Mouse (Mus musculus): ENCODE results near the gene Tcap. TPM values are rescaled to one million over a fixed set of nuclear protein-coding genes. Genes with fewer than 3 reads are reported as not detected.
A peak's percentile ranks its signal among the peaks of the same experiment; 100 is the strongest.

Tcap gene
- polyA plus RNA-seq, 1 experiment, result 0.69 TPM

- under 1% methylated on average over 40 of the region's 40 CpGs for WGBS
- no peak for DNase-seq (ENCODE audit: low read depth, low spot score)
Measured at GRCm38 (mm10) chr11:98400161-98400726, 16.6 kb downstream of the Tcap start, which contains the start of gene Pgap3. Pgap3 (minus strand) TSS chr11:98400490.

DNA sequence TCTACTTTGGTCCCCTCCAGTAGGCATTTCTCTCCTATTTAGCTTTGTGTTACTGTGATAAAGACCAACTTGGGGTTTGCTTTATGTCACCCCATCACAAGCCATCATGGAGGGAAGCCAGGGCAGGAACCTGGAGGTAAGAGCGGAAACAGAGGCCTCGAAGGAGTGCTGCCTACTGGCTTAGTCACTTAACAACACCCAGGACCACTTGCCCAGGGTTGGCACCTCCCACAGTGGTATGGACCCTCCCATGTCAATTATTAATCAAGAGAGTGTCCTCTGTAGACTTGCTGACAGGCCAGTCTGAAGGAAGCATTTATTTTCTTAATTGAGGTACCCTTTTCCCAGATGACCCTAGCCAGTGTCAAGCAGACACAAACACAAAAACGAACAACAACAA is 17.2 kb downstream of the Tcap start:
- WGBS, result 17% methylated on average over 3 of the region's 3 CpGs

GRCm38 (mm10) chr11:98406621-98407020 is 23.0 kb downstream of the Tcap start:
- DNase-seq (ENCODE audit: low read depth, low spot score), result no peak
- WGBS, result 64% methylated on average over 6 of the region's 6 CpGs

More for the DNA sequence above, 17.2 kb downstream of the Tcap start:
- no peak for DNase-seq (ENCODE audit: low read depth, low spot score)

DNA sequence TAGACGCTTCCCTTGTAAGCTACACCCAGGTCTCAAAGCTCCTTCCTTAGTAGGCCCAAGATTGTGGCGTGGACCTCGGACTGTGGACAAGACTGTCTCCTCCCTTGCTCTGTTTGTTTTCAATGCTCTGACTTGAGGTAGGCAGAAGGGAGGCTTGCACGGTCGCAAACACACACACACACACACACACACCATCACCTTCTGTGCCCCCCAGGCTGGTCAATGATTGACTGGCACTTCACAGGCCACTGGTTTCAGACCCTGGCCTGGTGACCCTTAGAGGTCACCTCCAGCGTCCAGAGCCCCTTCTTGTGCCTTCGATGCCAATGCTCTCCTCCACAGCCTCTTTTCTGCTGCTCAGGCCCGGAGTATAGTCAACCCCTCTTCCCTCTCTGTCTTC is 25.3 kb downstream of the Tcap start:
- WGBS, result 30% methylated on average over 8 of the region's 8 CpGs
- DNase-seq (ENCODE audit: low read depth, low spot score), result no peak

GRCm38 (mm10) chr11:98409341-98409822 is 25.8 kb downstream of the Tcap start:
- 14% methylated on average over 10 of the region's 10 CpGs for WGBS
- DNase-seq (ENCODE audit: low read depth, low spot score), result no peak

DNA sequence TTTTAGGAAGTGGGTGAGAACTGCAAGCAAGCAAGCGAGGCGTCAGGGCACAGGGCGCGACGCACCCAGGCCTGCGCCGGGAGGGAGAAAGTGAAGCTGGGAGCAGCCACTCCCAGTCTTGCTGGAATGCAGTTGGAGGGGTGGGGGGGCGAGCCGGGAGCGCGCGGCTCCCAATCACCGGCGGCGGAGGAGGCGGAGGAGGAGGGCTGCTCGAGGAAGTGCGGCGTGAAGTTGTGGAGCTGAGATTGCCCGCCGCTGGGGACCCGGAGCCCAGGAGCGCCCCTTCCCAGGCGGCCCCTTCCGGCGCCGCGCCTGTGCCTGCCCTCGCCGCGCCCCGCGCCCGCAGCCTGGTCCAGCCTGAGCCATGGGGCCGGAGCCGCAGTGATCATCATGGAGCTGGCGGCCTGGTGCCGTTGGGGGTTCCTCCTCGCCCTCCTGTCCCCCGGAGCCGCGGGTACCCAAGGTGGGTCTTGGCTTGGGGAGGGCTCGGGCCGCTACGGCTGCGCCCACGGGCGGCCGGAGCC is 28.7 kb downstream of the Tcap start, which contains the start of gene Erbb2:
Erbb2 (plus strand) TSS at position 198 of the 524 bp plus-strand sequence.
- 2% methylated on average over 47 of the region's 49 CpGs for WGBS
- no peak for DNase-seq (ENCODE audit: low read depth, low spot score)

GRCm38 (mm10) chr11:98412797-98413301 is 29.2 kb downstream of the Tcap start:
- DNase-seq (ENCODE audit: low read depth, low spot score), result no peak
- WGBS, result under 1% methylated on average over 40 of the region's 40 CpGs

DNA sequence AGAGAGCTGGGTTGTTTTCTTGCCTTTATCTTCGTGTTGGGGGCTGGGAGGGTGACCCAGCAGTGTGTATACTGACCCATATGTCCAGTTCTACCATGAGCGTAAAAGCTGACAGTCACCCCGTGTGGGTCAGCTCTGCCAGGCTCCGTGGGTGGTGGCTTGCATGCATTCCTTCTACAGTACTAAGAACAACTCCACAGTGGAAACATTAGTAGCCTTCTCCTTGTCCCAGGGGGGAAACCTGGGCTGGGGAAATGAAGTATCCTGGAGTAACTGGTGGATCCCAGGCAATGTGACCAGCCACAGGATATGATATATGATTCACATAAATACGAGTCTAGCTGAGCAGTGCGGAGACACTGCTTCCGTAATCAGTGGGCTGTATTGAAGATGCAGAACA is 30.1 kb downstream of the Tcap start:
- WGBS, result 8% methylated on average over 7 of the region's 7 CpGs
- DNase-seq (ENCODE audit: low read depth, low spot score), result no peak

- no peak for DNase-seq (ENCODE audit: low read depth, low spot score)
- WGBS, result 14% methylated on average over 2 of the region's 2 CpGs
Measured at GRCm38 (mm10) chr11:98414162-98414561, 30.6 kb downstream of the Tcap start.

GRCm38 (mm10) chr11:98417074-98417473 is 33.5 kb downstream of the Tcap start:
- 23% methylated on average over 1 of the region's 1 CpGs for WGBS
- DNase-seq (ENCODE audit: low read depth, low spot score), result no peak

- no peak for DNase-seq (ENCODE audit: low read depth, low spot score)
- WGBS, result 19% methylated on average over 6 of the region's 6 CpGs
Measured at GRCm38 (mm10) chr11:98418273-98418672, 34.7 kb downstream of the Tcap start.

- DNase-seq (ENCODE audit: low read depth, low spot score), result no peak
- WGBS, result 35% methylated on average over 10 of the region's 10 CpGs
Measured at GRCm38 (mm10) chr11:98418939-98419547, 35.4 kb downstream of the Tcap start.

GRCm38 (mm10) chr11:98426592-98426991 is 43.0 kb downstream of the Tcap start:
- DNase-seq (ENCODE audit: low read depth, low spot score), result no peak
- WGBS, result 45% methylated on average over 7 of the region's 7 CpGs

DNA sequence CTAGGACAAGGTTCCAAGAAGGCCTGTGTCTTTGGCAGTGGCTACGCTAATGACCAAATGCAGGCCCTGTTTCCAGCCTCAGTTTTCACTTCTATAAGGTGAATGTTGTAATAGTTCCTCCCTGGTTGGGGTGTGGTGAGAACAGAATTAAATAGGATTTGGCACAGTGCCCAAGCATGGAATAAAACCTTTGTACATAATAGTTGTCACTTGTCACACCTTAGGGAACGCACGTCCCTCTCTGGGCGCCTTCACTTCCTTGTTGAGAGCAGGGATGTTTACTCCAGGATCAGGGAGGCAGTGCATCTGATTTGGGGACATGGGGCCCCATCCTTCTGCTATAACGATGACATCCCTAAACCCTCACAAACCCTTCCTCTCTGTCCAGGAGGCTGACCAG is 44.8 kb downstream of the Tcap start:
- peak; percentile 99 for DNase-seq (ENCODE audit: low read depth, low spot score)
- WGBS, result 33% methylated on average over 5 of the region's 5 CpGs

GRCm38 (mm10) chr11:98431743-98432502 is 48.3 kb downstream of the Tcap start:
- no peak for DNase-seq (ENCODE audit: low read depth, low spot score)
- 84% methylated on average over 9 of the region's 9 CpGs for WGBS

Other genes starting within 250 kb of the Tcap start
- gene Fbxl20, start 233.4 kb upstream of the Tcap start, polyA plus RNA-seq (2012; rRNA removed), result 5.4 and 8.2 TPM in 2 replicates
- gene Med1, start 190.5 kb upstream of the Tcap start, polyA plus RNA-seq (2012; rRNA removed), result 7.5 and 14.6 TPM in 2 replicates
- gene Cdk12, start 180.8 kb upstream of the Tcap start, polyA plus RNA-seq (2012; rRNA removed), result 8.5 and 14.0 TPM in 2 replicates
- gene Neurod2, start 54.2 kb upstream of the Tcap start, polyA plus RNA-seq (2012; rRNA removed), result 0.04 TPM in 1 of 2 replicates, not detected in the other
- gene Ppp1r1b, start 35.4 kb upstream of the Tcap start, polyA plus RNA-seq (2012; rRNA removed), result 382 and 459 TPM in 2 replicates
- 68.3 and 98.9 TPM in 2 replicates for gene Stard3, start 25.4 kb upstream of the Tcap start, polyA plus RNA-seq (2012; rRNA removed)
- gene Pnmt, start 2.6 kb downstream of the Tcap start, polyA plus RNA-seq (2012; rRNA removed), result not detected in 2 replicates
- 34.0 and 37.9 TPM in 2 replicates for gene Pgap3, start 16.7 kb downstream of the Tcap start, polyA plus RNA-seq (2012; rRNA removed)
- gene Erbb2, start 28.7 kb downstream of the Tcap start, polyA plus RNA-seq (2012; rRNA removed), result 62.1 and 92.7 TPM in 2 replicates
- 72.4 and 90.3 TPM in 2 replicates for gene Mien1, start 55.2 kb downstream of the Tcap start, polyA plus RNA-seq (2012; rRNA removed)
- gene Grb7, start 62.6 kb downstream of the Tcap start, polyA plus RNA-seq (2012; rRNA removed), result 83.7 and 92.9 TPM in 2 replicates
- 8.1 and 15.1 TPM in 2 replicates for gene Ikzf3, start 162.2 kb downstream of the Tcap start, polyA plus RNA-seq (2012; rRNA removed)
- gene Zpbp2, start 167.3 kb downstream of the Tcap start, polyA plus RNA-seq (2012; rRNA removed), result 0.31 and 0.78 TPM in 2 replicates
- gene Ormdl3, start 203.6 kb downstream of the Tcap start, polyA plus RNA-seq (2012; rRNA removed), result 45.7 and 70.2 TPM in 2 replicates
- not detected in 2 replicates for gene Lrrc3c, start 214.5 kb downstream of the Tcap start, polyA plus RNA-seq (2012; rRNA removed)
- not detected in 2 replicates for gene Gm12355, start 241.8 kb downstream of the Tcap start, polyA plus RNA-seq (2012; rRNA removed)
- not detected in 2 replicates for gene Gsdma3, start 242.5 kb downstream of the Tcap start, polyA plus RNA-seq (2012; rRNA removed)